Mouse (Mus musculus) layer of hippocampus, adult 2 months (tissue): Measurements from ENCODE around the gene Asna1. TPM values are rescaled to one million over a fixed set of nuclear protein-coding genes. Genes with fewer than 3 reads are reported as not detected.

Experiments used
- DNase-seq, 2 experiments: peaks; one replicate each; pipeline ENCODE4 v3.0.0; 2022; ENCODE audit warnings: low spot score in 2 of 2
- H3K27ac ChIP-seq: fragments of 200-600 bp; 2 replicates; pipeline ENCODE4 v1.8.1; 2022
- H3K4me3 ChIP-seq: fragments of 200-600 bp; 2 replicates; pipeline ENCODE4 v1.8.1; 2022; ENCODE audit warnings: mild to moderate bottlenecking
- CTCF ChIP-seq: fragments of 200-600 bp; conservative IDR thresholded peaks from 2 replicates; pipeline ENCODE4 v1.8.1; 2022; ENCODE audit warnings: antibody characterized with exemption, mild to moderate bottlenecking, moderate library complexity
- total RNA-seq, 2 experiments: library from RNA; stranded (reverse); gene quantifications; 2 replicates each; pipeline ENCODE4 v1.2.3; 2021

Asna1 gene
- total RNA-seq, 2 experiments from 2014 or later, result 119 to 122 TPM

DNA sequence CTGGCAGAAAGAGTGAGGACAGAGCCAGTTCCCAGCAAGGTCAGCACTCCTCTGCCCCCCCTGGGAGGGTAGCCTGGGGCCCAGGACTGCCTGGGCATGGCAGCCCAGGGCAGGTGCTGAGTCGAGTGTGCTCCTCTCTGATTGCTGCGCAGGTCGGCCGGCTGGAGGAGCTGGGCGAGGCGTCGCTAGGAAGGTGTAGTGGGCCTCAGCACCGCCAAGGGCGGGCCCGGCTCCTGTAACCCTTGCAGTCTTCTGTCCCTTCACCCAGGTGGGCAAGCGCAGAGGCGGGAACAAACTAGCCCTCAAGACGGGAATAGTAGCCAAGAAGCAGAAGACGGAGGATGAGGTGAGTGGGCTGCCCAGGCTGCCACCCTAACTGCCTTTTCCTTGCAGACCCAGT, 4.2 kb upstream of the Asna1 start:
- Histone ChIP-seq H3K4me3 (peak overlapping the region; percentile 98; the same call in 1 of the 2 replicates), H3K27ac (0 out of 2 replicates have a peak overlapping the region, but pooled peaks have one; percentile 46)
- DNase-seq, result no peak
- TF ChIP-seq CTCF, result no peak

DNA sequence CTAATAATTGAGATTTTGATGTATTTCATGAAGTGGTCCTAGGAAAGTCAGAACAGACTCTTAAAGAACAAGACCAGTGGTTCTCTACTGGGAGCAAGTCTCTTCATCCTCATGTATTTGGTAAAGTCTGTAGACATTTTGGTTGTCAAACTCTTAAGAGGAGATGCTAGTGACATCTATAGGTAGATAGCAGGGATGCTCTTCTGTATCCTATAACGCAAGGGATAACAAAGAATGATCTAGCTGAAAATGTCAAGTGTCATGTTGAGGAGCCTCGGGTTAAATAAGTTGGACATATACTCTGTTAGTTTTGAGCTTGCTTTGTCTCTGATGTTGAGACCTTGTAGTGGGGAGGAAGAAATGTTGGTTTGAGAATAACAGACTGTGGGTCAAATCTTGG, 2.8 kb upstream of the Asna1 start:
- TF ChIP-seq CTCF, result peak; percentile 51
- Histone ChIP-seq H3K27ac (peak overlapping the region; percentile 99), H3K4me3 (peak overlapping the region; percentile 98)
- DNase-seq, result no peak

DNA sequence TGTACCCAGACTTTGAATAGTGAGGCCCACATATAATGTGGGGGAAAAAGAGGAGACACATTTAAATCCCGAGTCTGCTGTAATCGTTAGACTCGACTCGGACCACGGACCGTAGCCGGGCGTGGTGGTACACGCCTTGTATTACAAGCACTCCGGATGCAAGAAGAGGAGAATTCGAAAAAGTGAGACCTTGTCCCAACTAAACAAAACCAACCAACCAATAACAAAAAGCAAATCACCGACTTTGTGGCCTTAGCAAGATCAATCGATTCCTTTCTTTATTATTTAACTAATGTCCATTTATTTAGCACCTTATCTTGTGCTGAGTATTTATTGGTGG, 2.4 kb upstream of the Asna1 start:
- TF ChIP-seq CTCF, result no peak
- no peak for DNase-seq
- Histone ChIP-seq H3K4me3 (peak overlapping the region; percentile 98), H3K27ac (peak overlapping the region; percentile 99)

DNA sequence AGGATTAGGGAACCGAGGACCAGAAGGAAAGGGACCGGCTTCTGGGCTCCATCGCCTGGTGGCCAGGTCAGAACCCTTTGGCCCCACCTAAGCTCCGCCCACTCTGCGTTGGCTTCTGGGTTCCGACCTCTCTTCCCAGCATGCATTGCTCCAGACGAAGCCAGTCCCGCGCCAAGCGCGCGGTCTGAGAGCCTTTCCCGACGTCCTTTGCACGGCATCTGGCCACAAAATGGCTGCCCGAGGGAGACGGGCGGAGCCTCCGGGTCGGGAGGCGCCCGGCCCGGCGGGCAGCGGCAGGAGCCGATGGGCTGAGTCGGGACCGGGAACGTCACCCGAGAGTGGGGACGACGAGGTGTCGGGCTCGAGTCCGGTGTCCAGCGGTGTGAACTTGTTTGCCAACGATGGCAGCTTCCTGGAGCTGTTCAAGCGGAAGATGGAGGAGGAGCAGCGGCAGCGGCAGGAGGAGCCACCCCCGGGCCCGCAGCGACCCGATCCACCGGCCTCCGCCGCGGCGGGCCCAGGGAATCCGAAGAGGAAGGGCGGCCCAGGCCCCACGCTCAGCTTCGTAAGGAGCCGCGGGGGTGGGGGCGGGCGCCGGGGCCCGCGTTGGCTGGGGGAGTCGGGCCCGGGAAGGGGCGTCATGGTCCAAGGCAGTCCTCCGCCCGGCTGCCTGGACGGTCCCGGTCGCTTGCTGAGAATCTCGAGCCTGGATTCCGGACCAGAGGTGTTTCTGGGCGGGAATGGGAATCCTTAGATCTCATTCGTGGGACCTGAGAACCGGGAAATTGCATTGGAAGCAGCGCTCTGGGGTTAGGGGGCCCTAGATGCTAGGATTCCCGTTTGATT, 1.8 kb upstream of the Asna1 start, which contains the start of gene Trir:
Gene Trir (plus strand): TSS at position 154 of the 846 bp plus-strand sequence.
- peak; percentile 95 to 97 for DNase-seq
- Histone ChIP-seq H3K27ac (peak within 1 kb of the TSS; percentile 99), H3K4me3 (peak within 1 kb of the TSS; percentile 98)
- 0 out of 2 replicates have a peak, but pooled peaks have one; percentile 12 for TF ChIP-seq CTCF

DNA sequence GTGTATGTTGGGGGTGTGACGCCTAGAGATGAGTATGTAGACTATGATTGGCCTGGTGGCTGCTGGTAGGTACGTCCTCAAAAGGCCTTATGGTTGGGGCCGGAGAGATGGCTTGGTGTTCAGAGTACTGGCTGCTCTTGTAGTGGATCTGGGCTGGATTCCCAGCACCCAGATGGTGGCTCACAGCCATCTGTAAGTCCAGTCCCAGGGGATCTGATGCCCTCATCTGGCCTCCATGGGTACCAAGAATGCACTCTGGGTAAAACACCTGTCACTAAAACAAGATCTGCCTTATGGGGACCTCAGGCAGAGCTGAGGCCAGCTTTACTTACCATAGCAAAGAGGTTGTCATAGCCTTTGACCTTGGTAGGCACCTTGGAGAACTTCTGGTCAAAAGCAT, 1.2 kb downstream of the Asna1 start:
- Histone ChIP-seq H3K4me3 (peak overlapping the region; percentile 98), H3K27ac (no peak overlapping the region)
- no peak for TF ChIP-seq CTCF
- no peak for DNase-seq

DNA sequence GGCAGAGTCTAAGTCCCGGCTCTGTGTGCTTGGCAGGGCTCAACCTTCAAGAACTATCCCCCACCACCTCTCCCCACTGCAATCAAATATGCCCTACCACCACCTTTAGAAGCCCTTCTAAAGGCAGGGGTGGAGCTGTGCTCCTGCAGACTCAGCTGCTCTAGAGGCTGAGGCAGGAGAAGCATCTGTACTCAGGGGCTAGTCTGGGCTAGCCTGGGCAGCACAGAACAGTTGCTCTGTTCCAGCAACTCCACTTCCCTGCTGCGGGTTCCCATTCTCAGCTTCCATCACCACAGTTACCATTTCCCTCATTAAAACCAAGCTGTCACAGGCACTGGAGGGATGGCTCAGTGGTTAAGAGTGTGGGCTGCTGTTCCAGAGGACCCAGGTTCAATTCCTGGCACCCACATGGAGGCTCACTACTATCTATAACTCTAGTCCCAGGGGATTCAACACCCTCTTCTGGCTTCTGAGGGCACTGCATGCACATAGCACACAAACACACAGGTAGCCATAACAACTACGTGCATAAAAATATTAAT, 3.5 kb downstream of the Asna1 start:
- no peak for DNase-seq
- no peak overlapping the region for H3K4me3 ChIP-seq
- H3K27ac ChIP-seq, result no peak overlapping the region
- peak; percentile 35; the same call in 1 of the 2 replicates for TF ChIP-seq CTCF

DNA sequence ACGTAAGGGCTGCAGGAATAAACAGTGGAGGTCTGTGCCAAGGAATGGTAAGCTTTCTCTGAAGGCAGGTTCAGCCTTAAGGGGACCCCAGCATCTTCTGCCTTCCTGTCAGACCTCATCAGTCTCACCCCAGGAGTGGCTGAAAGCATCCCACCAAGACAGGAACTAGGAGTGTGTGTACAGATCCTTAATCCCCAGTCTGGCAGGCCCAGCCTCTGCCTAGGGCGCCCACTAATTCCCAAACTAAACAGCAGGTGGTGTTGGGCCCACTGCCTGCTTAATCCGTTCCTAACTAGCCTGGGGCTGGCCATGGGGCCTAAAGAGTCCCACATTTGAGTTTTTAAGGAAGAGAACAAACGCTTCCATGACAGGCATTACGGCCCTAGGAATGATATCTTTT, 7.9 kb downstream of the Asna1 start:
- Histone ChIP-seq H3K4me3 (no peak overlapping the region), H3K27ac (no peak overlapping the region)
- no peak for DNase-seq
- peak; percentile 22; the same call in 1 of the 2 replicates for TF ChIP-seq CTCF

DNA sequence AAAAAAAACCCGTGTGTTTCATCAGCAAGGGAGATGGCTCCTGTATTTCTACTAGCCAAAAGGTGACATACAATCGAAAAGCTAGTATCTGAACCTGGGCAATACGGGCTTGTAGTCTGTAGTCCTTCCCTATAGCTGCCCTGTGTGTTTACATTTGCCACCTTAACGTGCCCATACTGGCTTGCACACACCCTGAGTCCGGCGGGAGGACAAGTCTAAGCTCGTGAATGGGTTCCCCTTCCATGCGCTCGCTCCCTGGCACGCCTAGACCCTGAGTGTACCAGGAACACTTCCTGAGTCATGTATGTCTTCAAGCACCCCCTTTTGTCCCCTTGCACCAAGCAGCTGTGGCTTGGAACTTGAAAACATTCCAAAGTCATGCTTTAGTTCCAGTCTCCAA, 8.4 kb downstream of the Asna1 start:
- TF ChIP-seq CTCF, result no peak
- no peak for DNase-seq
- H3K4me3 ChIP-seq, result no peak overlapping the region
- no peak overlapping the region for H3K27ac ChIP-seq

DNA sequence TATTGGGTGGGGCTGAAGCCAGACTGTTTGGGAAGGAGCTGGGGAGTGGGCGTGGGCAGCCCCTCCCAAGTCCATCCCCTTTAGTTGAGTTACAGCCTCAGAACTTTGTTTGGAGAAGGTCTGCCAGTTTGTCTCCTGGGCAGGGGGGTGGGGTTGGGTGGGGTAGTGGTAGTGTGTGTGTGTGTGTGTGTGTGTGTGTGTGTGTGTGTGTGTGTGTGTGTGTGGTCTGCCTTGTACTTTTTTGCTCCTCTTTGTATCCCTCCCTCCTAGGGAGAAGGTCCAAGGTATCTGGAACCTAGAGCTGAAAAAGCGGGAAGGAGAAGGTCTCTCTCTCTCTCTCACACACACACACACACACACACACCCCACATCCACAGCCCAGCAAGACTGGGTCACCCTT, 10.7 kb downstream of the Asna1 start, which contains the start of gene Best2:
Gene Best2 (minus strand): TSS at position 101 of the 400 bp plus-strand sequence.
- DNase-seq, result no peak
- peak within 1 kb of the TSS; percentile 60 for H3K4me3 ChIP-seq

DNA sequence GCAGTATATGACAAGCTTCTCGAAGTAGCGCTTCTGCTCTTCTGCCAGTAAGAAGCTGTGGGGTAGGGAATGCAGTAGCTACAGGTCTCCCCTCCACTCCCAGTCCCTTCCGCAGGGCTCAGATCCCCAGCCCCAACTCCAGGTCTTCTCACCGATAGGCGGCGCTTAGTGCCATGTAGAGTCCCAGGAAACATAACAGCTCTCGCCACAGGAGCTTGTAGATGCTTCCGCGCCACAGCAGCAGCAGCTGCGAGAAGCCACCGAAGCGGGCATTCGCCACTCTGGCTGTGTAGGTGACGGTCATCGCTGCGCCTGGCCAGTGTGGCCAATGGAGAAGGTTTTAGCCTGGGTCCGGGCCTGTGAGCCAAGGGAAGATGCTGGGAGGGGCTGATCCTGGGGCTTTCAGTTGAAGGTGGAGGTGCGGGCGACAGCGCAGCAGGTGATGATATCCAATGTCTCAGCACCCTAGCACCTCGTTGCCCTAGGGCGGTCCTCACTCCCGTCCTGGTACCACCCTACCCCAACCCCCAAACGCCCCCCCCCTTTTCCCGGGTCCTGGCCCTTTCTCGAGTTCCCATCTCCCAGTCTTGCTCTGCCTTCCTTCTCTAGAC, 11.7 kb downstream of the Asna1 start:
- H3K4me3 ChIP-seq, result peak overlapping the region; percentile 60
- DNase-seq, result peak; percentile 73
- TF ChIP-seq CTCF, result peak; percentile 86
- H3K27ac ChIP-seq, result peak overlapping the region; percentile 76; the same call in 1 of the 2 replicates

More for the DNA sequence above, 10.7 kb downstream of the Asna1 start, which contains the start of gene Best2:
- TF ChIP-seq CTCF, result no peak
- peak within 1 kb of the TSS; percentile 76; the same call in 1 of the 2 replicates for H3K27ac ChIP-seq

DNA sequence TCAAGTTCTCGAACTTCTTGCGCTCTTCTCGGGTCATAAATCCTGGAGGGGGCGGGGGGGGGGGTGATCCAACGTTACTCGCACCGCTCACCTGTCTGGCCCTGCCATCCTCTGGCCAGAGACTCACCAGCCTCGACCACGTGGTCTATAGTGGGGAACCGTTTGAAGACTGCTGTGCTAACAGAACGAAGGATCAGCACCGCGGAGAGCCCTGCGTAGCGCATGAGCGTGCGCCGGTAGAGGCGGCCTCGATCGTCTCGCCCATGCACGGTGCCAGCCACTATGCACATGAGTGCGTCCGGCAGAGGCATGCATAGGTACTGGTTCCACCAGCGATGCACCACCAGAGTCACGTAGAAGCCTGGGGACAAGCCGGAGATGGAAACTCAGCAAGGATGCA, 13.8 kb downstream of the Asna1 start:
- H3K27ac ChIP-seq, result no peak overlapping the region
- TF ChIP-seq CTCF, result no peak
- no peak for DNase-seq
- H3K4me3 ChIP-seq, result no peak overlapping the region

DNA sequence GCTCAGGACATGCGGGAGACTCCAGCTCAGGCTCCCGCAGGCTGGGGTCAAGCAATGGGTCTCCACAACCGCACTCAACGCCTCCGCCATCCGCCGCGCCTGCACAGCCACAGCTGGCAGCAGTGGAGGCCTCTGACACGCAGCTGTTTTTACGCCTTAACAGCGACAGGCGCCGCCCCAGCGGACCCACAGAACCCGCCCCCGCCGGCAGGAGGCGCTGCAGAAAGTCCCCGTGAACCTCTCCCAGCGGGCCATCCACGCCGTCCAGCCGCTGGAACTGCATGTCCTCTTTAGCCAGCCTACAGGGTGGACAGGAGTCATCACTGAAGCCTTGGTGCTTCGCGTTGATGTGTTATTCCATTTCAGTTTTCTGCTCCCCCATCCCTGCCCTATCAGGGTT, 17.4 kb downstream of the Asna1 start:
- peak; percentile 62 for TF ChIP-seq CTCF
- no peak for DNase-seq
- no peak overlapping the region for H3K4me3 ChIP-seq

More for the DNA sequence above, 17.4 kb downstream of the Asna1 start:
- no peak overlapping the region for H3K27ac ChIP-seq
